24 mouse cellular contexts compared by ENCODE assay signal in genomic region chr1:153946971-153947370, GRCm38 (mm10). TPM values are rescaled to one million over a fixed set of nuclear protein-coding genes. Genes with fewer than 3 reads are reported as not detected.
"Had no signal": no experiment of that assay in that cellular context is flagged by ENCODE, and none has a peak within 500 bp of the region (broad histone marks: within the 10 kb centered on the region; RNA-seq: fewer than 3 reads in every experiment).

No protein-coding gene starts in this region.

- H3K4me3 ChIP-seq: intestine, embryonic 15.5 days; limb, embryonic 13.5 days; liver, embryonic 15.5 days had no signal

- H3K36me3 ChIP-seq: intestine, embryonic 15.5 days; limb, embryonic 13.5 days; liver, embryonic 15.5 days had no signal

- DNase-seq: kidney, adult 18-20 months; kidney, postnatal 10 days; kidney, postnatal 4 days; left cerebral cortex, postnatal 4 days; lung, adult 2 months; lung, postnatal 36 days; right cerebral cortex, postnatal 4 days; spleen, adult 18-20 months; thymus, adult 18-20 months; thymus, postnatal 14 days had no signal

- H3K4me2 ChIP-seq: intestine, embryonic 15.5 days; limb, embryonic 13.5 days; liver, embryonic 11.5 days; liver, embryonic 15.5 days had no signal

- ATAC-seq: intestine, embryonic 15.5 days; lung, postnatal 0 days had no signal

- H3K9ac ChIP-seq: intestine, embryonic 15.5 days; limb, embryonic 13.5 days; liver, embryonic 15.5 days had no signal

- H3K27me3 ChIP-seq: intestine, embryonic 15.5 days; limb, embryonic 13.5 days; liver, embryonic 15.5 days had no signal

- H3K9me3 ChIP-seq: intestine, embryonic 15.5 days; limb, embryonic 13.5 days; liver, embryonic 15.5 days had no signal

- H3K27ac ChIP-seq: intestine, embryonic 15.5 days; limb, embryonic 13.5 days; liver, embryonic 15.5 days had no signal

- H3K4me1 ChIP-seq: intestine, embryonic 15.5 days; limb, embryonic 13.5 days; liver, embryonic 15.5 days had no signal

RNA-seq across cellular contexts. Expression of gene Teddm1a, which starts 55.4 kb away (rescaled TPM):
- total RNA-seq: layer of hippocampus, adult 8-10 months; layer of hippocampus, postnatal 14 days; left cerebral cortex, adult 18-20 months; left cerebral cortex, postnatal 10 days; left cerebral cortex, postnatal 4 days; megakaryocyte progenitor cell, adult 5-6 weeks had no signal
- polyA plus RNA-seq: intestine, embryonic 15.5 days; kidney, embryonic 14.5 days; liver, embryonic 11.5 days; liver, embryonic 15.5 days; lung, adult 2 months; lung, postnatal 0 days; neural tube, embryonic 14.5 days; stomach, embryonic 14.5 days; urinary bladder, adult 2 months had no signal
